Mouse (Mus musculus): Measurements from ENCODE around the gene Olfr1153.

- TF ChIP-seq CTCF (IDR thresholded peaks at IDR 0.05; ENCODE audit: low read depth, low read length) (no peak), POLR2A (IDR thresholded peaks at IDR 0.05; ENCODE audit: insufficient read depth, low read length) (no peak), EP300 (IDR thresholded peaks at IDR 0.05; ENCODE audit: insufficient read depth, low read depth, low read length) (no peak)
Measured at GRCm38 (mm10) chr2:87866192-87866591, 28.6 kb upstream of the Olfr1153 start, which contains the start of gene Olfr1152.

Measured in ES-Bruce4 (cell line).